Mouse (Mus musculus) hindbrain, embryonic 11.5 days (tissue): ENCODE measurements around the gene Ahcy. TPM values are rescaled to one million over a fixed set of nuclear protein-coding genes. Genes with fewer than 3 reads are reported as not detected.
"Not testable (repeated sequence)": the region's sequence is repeated elsewhere in the genome, so short reads cannot be mapped to it uniquely, and the experiment has no call there.

Source experiments
- ATAC-seq: fragments of 200-750 bp; cut with Nextera tagmentation; 2 replicates; pipeline ENCODE4 v1.8.0; 2017; ENCODE audit warnings: mild to moderate bottlenecking, moderate TSS enrichment, moderate library complexity; ENCODE audit not compliant: low FRiP score
- DNase-seq: peaks from one replicate; pipeline ENCODE4 v3.0.0-alpha.2; 2015; ENCODE audit warnings: low spot score
- H3K27ac ChIP-seq: fragments of 300-500 bp; sonication (generic); 2 replicates; pipeline ENCODE4 v1.5.1; 2014; ENCODE audit warnings: mild to moderate bottlenecking, low read depth, low read length
- H3K27me3 ChIP-seq: fragments of 300-500 bp; sonication (generic); 2 replicates; pipeline ENCODE4 v1.6.1; 2014; ENCODE audit warnings: mild to moderate bottlenecking, low read length, moderate library complexity, mixed read lengths; ENCODE audit not compliant: control insufficient read depth, insufficient read depth
- H3K36me3 ChIP-seq: fragments of 300-500 bp; sonication (generic); 2 replicates; pipeline ENCODE4 v1.6.1; 2014; ENCODE audit warnings: mild to moderate bottlenecking, low read length, moderate library complexity, mixed read lengths; ENCODE audit not compliant: control insufficient read depth, insufficient read depth
- H3K4me1 ChIP-seq: fragments of 300-500 bp; sonication (generic); replicated peaks from 2 replicates; pipeline ENCODE4 v1.6.1; 2014; ENCODE audit warnings: low read length, mixed read lengths; ENCODE audit not compliant: control insufficient read depth, insufficient read depth
- H3K4me2 ChIP-seq: fragments of 300-500 bp; sonication (generic); replicated peaks from 2 replicates; pipeline ENCODE4 v1.6.1; 2014; ENCODE audit warnings: mild to moderate bottlenecking, low read depth, low read length
- H3K4me3 ChIP-seq: fragments of 300-500 bp; sonication (generic); 2 replicates; pipeline ENCODE4 v1.5.1; 2014; ENCODE audit warnings: low read depth, low read length
- H3K9ac ChIP-seq: fragments of 300-500 bp; sonication (generic); 2 replicates; pipeline ENCODE4 v1.6.1; 2014; ENCODE audit warnings: low read depth, low read length
- H3K9me3 ChIP-seq: fragments of 300-500 bp; sonication (generic); 2 replicates; pipeline ENCODE4 v1.6.1; 2016; ENCODE audit warnings: low read length; ENCODE audit not compliant: control insufficient read depth
- WGBS: fragments of 180-500 bp; shearing (Covaris S2); extraction: QIAGEN DNeasy Blood & Tissue Kit; methylation state at CpG from one replicate; pipeline ENCODE4 v1.1.7; 2014; 5-methylcytosine and 5-hydroxymethylcytosine counted together
- polyA plus RNA-seq: library from polyadenylated mRNA; unstranded; fragments of >200 nt; fragmentation: Nextera tagmentation; extraction: Ambion mirVana; gene quantifications from 2 replicates; pipeline ENCODE4 v1.2.1, GENCODE M21; 2014

Gene Ahcy
- polyA plus RNA-seq, 1 experiment from 2014 or later, result 75.8 TPM

DNA sequence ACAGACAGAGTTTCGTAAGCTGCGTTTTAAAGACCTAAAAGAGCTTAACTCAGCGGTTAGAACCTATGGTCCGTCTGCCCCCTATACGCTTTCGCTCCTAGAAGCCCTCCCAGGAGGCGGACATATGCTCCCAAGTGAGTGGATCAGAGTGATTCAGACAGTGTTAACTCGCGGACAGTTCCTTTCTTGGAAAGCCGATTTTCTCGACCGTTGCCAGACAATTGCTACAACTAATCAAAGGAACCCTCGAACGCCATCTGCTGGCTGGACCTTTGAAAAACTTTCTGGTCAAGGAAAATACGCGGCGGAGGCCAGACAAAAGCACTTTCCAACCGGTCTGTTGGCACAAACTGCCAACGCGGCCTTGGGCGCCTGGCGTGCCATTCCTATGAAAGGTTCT lies 54.6 kb downstream of the Ahcy start:
- H3K4me2 ChIP-seq, result peak overlapping the region; percentile 78
- H3K4me3 ChIP-seq, result peak overlapping the region; percentile 41
- no peaks in the 10 kb centered on the region for H3K9me3 ChIP-seq
- ATAC-seq (peak; percentile 88), DNase-seq (peak; percentile 98)
- H3K9ac ChIP-seq, result peak overlapping the region; percentile 69
- no peaks in the 10 kb centered on the region for H3K36me3 ChIP-seq
- no peaks in the 10 kb centered on the region for H3K27me3 ChIP-seq
- peak overlapping the region; percentile 64 for H3K27ac ChIP-seq
- WGBS, result under 1% methylated on average over 22 of the region's 22 CpGs
- no peaks in the 10 kb centered on the region for H3K4me1 ChIP-seq

GRCm38 (mm10) chr2:155018762-155019641 lies 55.3 kb downstream of the Ahcy start:
- DNase-seq, result peak; percentile 81
- Histone ChIP-seq H3K9ac (peak overlapping the region; percentile 69), H3K27me3 (no peaks in the 10 kb centered on the region), H3K4me1 (no peaks in the 10 kb centered on the region), H3K4me3 (peak overlapping the region; percentile 41), H3K36me3 (no peaks in the 10 kb centered on the region), H3K27ac (peak overlapping the region; percentile 64), H3K9me3 (no peaks in the 10 kb centered on the region), H3K4me2 (peak overlapping the region; percentile 78)
- peak; percentile 94 for ATAC-seq
- WGBS, result under 1% methylated on average over 38 of the region's 38 CpGs

- not testable (repeated sequence) for ATAC-seq, H3K36me3 ChIP-seq, H3K27me3 ChIP-seq, H3K9me3 ChIP-seq, H3K4me1 ChIP-seq, DNase-seq
- Histone ChIP-seq H3K4me2 (peak within 1 kb of the TSS; percentile 78), H3K9ac (peak within 1 kb of the TSS; percentile 69), H3K4me3 (peak within 1 kb of the TSS; percentile 41), H3K27ac (peak within 1 kb of the TSS; percentile 64; the same call in 1 of the 2 replicates)
- WGBS, result under 1% methylated on average over 21 of the region's 26 CpGs
These were observed 56.0 kb downstream of the Ahcy start, which contains the start of gene Gm14226 for GRCm38 (mm10) chr2:155018251-155018755. Gene Gm14226, plus strand, starts transcription at chr2:155018266.

DNA sequence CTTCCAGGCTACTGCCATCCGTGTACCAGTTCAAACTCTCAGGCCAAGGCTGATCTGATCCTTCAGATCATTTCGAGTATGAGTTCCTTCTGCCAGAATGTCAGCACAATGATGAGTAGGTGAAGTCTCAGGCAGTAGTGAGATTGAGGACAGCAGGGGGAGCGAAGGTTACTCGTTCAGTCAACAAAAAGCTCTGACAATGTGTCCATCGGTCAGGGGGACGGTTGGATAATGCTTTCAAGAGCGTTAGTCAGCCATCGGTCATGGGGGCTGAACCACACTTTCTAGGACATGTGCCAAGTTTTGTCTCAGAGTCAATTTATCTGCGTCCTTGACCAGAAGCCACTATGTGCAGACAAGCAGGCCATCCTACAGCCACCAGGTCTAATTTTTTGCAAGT lies 57.5 kb downstream of the Ahcy start:
- not testable (repeated sequence) for ATAC-seq, H3K4me2 ChIP-seq, H3K9ac ChIP-seq, H3K27ac ChIP-seq, DNase-seq, H3K36me3 ChIP-seq, H3K4me3 ChIP-seq, H3K4me1 ChIP-seq, H3K9me3 ChIP-seq, H3K27me3 ChIP-seq
- WGBS, result 12% methylated on average over 5 of the region's 9 CpGs

DNA sequence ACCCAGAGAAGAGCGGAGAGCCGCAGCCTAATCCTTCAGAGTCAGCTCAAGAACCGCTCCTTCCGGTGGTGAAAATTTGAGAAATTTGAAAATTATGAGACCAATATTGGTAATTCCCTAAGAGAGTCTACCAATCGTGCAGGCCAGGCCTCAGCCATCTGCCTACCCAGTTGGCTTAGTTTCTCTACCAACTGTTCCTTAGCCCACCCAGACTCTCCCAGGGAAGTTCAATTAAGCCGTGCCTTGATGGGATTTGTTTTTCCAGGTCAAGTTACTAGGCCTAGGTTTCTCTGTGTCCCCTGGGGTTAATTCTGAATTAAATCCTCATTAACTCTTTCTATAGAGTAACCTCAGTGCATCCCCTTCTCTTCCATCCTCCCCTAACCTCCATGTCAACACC lies 61.3 kb downstream of the Ahcy start:
- ATAC-seq (no peak), DNase-seq (no peak)
- Histone ChIP-seq H3K4me3 (no peak overlapping the region), H3K27ac (no peak overlapping the region), H3K27me3 (no peaks in the 10 kb centered on the region), H3K4me1 (no peaks in the 10 kb centered on the region), H3K4me2 (no peak overlapping the region), H3K9me3 (no peaks in the 10 kb centered on the region), H3K36me3 (no peaks in the 10 kb centered on the region), H3K9ac (no peak overlapping the region)
- 84% methylated on average over 6 of the region's 6 CpGs for WGBS

- Histone ChIP-seq H3K9me3 (no peaks in the 10 kb centered on the region), H3K9ac (no peak overlapping the region), H3K4me3 (no peak overlapping the region), H3K27me3 (no peaks in the 10 kb centered on the region), H3K36me3 (no peaks in the 10 kb centered on the region), H3K27ac (no peak overlapping the region), H3K4me2 (no peak overlapping the region), H3K4me1 (no peaks in the 10 kb centered on the region)
- WGBS, result 51% methylated on average over 3 of the region's 3 CpGs
- no peak for ATAC-seq
- DNase-seq, result no peak
These were observed 63.1 kb downstream of the Ahcy start for GRCm38 (mm10) chr2:155011086-155011656.

Other genes starting within 250 kb of the Ahcy start
- 126 and 127 TPM in 2 replicates for gene Eif2s2, start 181.6 kb downstream of the Ahcy start, polyA plus RNA-seq
- 0.60 and 0.62 TPM in 2 replicates for gene Gm14226, start 56.2 kb downstream of the Ahcy start, polyA plus RNA-seq
- 54.1 and 56.6 TPM in 2 replicates for gene Itch, start 59.0 kb upstream of the Ahcy start, polyA plus RNA-seq
- gene Dynlrb1, start 162.0 kb upstream of the Ahcy start, polyA plus RNA-seq, result 534 and 550 TPM in 2 replicates
- 152 and 161 TPM in 2 replicates for gene Map1lc3a, start 201.8 kb upstream of the Ahcy start, polyA plus RNA-seq